Mouse (Mus musculus): ENCODE measurements at regions not wholly inside any gene's neighbourhood (a gene's known extent, or its start where the extent isn't known, plus 50 kb on each side); places are given as distances from the start of the nearest gene placed in this dataset.

DNA sequence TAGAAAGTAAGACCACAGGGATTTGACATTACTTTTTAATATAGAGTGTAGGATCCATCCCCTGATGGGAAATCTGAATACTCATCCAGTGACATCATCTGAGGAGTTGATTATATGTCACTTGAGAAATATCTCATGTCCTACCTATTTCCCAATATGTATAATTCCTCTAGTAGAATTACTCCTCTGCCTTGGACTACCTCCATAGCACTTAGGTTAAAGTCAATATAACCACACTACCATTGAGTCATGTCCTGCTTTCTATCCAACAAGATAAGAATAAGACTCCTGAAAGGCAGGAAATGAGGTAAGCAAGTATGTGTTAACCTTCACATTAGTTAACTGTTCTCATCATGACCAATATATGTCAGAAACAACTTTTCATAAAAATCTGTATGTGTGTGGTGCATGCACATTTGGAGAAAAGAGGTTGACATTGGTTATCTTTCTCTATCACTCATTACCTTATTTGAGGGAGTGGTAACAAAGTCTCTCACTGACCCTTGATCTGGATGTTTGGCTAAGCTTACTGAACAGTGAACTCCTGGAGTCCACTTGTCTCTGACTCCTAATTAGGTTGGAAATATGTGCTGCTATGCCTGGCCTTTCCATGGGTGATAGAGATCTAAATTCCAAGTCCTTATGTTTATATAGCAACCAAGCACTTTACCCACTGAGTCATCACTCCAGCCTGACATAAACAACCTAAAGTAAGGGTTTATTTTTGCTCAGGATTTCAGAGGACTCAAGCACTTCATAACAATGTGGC is 292.0 kb upstream of the Pitrm1 start:
- DNase-seq (ENCODE audit: low spot score): no peak

GRCm38 (mm10) chr13:6258456-6258855 is 289.5 kb upstream of the Pitrm1 start:
- DNase-seq (ENCODE audit: low spot score): no peak

DNA sequence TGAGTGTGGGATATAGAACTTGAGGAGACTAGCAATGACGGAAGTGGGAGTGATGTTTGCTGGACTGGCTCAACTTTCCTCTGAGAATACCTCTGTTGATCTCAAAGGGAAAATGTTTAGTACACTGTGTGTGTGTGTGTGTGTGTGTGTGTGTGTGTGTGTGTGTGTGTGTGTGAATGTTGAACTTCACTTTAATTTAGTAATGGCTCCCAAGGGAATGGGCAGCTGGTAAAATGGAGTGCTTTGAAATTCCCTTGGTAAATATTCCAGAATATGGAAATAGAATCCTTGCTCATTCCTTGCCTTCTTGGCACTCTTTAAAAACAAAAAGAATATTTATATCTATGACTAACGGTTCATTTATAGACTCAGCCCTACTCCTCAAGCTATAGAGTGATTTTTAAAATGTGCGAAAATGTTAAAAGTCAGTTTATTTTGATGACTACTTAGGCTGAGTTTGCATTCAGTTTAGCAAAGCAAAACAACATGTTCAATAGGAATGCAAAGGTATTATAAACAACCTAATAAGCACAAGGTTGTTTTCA is 287.6 kb upstream of the Pitrm1 start:
- DNase-seq (ENCODE audit: low spot score): no peak

DNA sequence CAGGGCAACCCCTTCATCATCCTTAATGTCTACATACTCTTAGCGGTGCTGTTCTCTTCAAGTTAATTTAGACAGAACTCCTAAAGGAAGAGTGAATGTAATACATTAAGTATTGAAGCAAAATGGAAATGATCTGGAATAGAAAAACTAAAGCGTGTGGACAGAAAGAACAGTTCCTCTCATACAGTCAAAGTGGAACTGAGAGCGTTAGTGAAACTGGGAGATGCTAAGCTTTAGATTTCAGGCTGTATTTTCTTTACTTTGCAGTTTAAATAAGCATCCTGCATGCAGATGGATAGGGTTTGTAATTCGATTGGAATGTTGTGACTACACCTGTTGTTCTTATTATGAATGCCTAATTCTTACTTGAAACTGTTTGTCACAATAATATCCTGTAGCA is 286.5 kb upstream of the Pitrm1 start:
- no peak for DNase-seq (ENCODE audit: low spot score)

DNA sequence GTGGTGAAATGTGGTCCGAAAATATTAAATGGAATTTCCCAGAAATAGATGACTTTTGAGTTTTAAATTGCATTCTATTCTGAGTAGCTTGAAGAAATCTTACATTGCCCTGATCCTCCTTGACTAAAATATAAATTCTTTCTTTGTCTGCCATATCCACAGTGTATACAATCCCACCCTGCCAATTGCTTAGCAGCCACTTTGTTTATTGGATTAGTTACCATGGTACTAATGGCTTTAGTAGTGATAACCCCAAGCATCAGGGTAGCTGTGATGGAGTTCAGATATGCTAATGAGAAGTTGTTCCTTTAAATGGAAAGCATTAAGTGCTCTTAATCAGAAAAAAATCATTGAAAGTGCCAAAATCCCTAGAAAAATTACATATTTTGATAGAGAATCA is 277.4 kb upstream of the Pitrm1 start:
- DNase-seq (ENCODE audit: low spot score): no peak

- no peak for DNase-seq (ENCODE audit: low spot score)
These were observed 275.0 kb upstream of the Pitrm1 start for GRCm38 (mm10) chr13:6272932-6273331.

GRCm38 (mm10) chr13:6280073-6280472 is 267.9 kb upstream of the Pitrm1 start:
- no peak for DNase-seq (ENCODE audit: low spot score)

DNA sequence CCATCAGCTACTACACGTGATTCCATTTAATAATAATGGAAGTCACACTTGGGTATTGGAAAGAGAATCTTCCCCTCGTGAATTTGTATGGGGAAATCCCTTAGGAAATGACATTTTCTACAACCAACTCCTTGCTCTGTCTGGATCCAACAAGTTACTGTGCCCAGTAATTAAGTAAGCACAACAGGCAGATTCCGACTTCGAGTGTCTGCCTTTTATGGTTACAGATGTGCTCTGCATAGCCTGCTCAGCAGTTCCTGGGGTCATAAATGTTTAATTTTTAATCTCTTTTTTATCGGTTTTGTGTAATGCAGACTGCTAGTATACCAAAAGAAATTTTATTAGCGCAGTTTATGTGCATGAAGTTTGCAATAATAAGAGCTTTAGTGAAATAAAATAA is 259.8 kb upstream of the Pitrm1 start:
- no peak for DNase-seq (ENCODE audit: low spot score)

- no peak for DNase-seq (ENCODE audit: low spot score)
These were observed 255.9 kb upstream of the Pitrm1 start for GRCm38 (mm10) chr13:6292098-6292497.

GRCm38 (mm10) chr13:6305718-6306117 is 242.2 kb upstream of the Pitrm1 start:
- no peak for DNase-seq (ENCODE audit: low spot score)

GRCm38 (mm10) chr13:6306616-6306988 is 241.3 kb upstream of the Pitrm1 start:
- DNase-seq (ENCODE audit: low spot score): no peak

DNA sequence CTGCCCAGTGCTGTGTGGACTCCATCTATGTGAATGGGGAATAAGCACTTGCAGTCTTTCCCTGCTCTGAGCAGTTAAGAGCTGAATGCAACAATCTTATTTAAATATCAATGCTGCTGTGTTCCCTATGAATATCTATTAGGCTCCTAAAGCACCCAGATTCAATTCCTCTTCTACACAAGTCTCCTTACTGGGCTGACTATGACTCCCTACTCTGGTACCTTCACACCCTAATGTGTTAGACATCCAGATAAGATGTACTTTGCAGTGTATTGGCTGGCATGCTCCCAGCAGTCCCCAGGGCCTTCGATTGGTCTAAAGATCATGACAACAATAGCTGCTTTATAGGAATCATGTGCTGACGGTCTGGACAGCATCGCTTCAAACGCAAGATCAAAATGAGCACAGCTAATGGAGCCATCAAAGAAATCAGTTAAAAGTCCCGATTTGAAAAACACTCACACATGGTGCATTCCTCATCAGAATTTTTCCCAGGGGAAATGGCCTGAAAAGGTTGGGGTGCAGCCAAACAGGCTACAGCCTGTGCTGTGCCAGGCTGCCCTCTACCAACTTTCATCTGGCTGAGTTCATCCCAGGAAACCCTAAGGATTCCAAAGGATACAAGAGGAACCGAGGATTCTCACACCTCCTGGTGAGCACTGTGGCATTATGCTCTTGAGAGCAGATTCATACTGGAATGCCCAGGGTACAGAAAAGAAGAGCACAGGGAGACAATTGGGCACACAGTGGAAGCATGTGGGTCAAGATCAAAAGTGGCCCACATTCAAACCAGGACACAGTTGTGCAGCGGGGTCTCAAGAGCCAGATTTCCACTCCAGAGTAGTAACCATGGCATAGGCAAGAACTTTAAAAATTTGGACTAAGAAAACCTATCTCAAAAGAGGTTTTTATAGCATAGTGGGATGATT is 240.7 kb upstream of the Pitrm1 start:
- no peak for DNase-seq (ENCODE audit: low spot score)

- no peak for DNase-seq (ENCODE audit: low spot score)
These were observed 231.7 kb upstream of the Pitrm1 start for GRCm38 (mm10) chr13:6316201-6316600.

GRCm38 (mm10) chr13:6323948-6324347 is 224.0 kb upstream of the Pitrm1 start:
- no peak for DNase-seq (ENCODE audit: low spot score)

- no peak for DNase-seq (ENCODE audit: low spot score)
These were observed 217.5 kb upstream of the Pitrm1 start for GRCm38 (mm10) chr13:6330320-6330950.

GRCm38 (mm10) chr13:6340157-6340556 is 207.8 kb upstream of the Pitrm1 start:
- no peak for DNase-seq (ENCODE audit: low spot score)

- DNase-seq (ENCODE audit: low spot score): no peak
These were observed 206.7 kb upstream of the Pitrm1 start for GRCm38 (mm10) chr13:6341102-6341737.

- DNase-seq (ENCODE audit: low spot score): no peak
These were observed 182.8 kb upstream of the Pitrm1 start for GRCm38 (mm10) chr13:6365169-6365568.

GRCm38 (mm10) chr13:6367661-6368060 is 180.3 kb upstream of the Pitrm1 start:
- DNase-seq (ENCODE audit: low spot score): no peak

- no peak for DNase-seq (ENCODE audit: low spot score)
These were observed 173.3 kb upstream of the Pitrm1 start for GRCm38 (mm10) chr13:6374570-6375173.

- DNase-seq (ENCODE audit: low spot score): no peak
These were observed 170.0 kb upstream of the Pitrm1 start for GRCm38 (mm10) chr13:6377919-6378318.
